Mouse (Mus musculus) stomach, postnatal 0 days (tissue): ENCODE results near the gene Dlg5.

Experiments
- CTCF ChIP-seq: IDR thresholded peaks from 2 replicates; pipeline ENCODE4 v1.5.1; 2016; ENCODE audit warnings: antibody characterized with exemption, low read depth, mild to moderate bottlenecking, moderate library complexity
- EP300 ChIP-seq: optimal IDR thresholded peaks from 2 replicates; pipeline ENCODE3; 2016; ENCODE audit warnings: antibody characterized with exemption

DNA sequence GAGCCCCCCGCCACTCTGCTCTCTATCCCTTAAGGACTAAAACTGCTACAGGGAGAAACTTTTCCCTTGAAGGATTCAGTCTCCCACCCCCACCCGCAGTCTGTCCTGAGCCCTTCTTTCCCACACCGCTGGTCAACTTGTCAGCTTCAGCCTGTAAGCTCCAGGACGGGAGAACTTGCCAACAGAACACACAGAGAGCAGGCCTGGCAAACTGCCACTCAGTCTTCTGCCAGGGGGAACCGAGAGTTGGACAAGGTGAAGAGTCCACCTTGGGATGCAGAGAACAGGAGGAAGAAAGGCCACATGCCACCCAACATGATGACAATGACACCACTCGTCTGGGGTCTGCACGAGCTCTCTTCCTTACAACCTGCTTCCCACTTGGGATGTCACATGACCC is 56.1 kb downstream of the Dlg5 start:
- TF ChIP-seq CTCF, result no peak
- no peak for TF ChIP-seq EP300
